Mouse (Mus musculus): ENCODE data around the gene Ankub1. TPM values are rescaled to one million over a fixed set of nuclear protein-coding genes. Genes with fewer than 3 reads are reported as not detected.

Ankub1 gene
- polyA plus RNA-seq, 1 experiment, result not detected

DNA sequence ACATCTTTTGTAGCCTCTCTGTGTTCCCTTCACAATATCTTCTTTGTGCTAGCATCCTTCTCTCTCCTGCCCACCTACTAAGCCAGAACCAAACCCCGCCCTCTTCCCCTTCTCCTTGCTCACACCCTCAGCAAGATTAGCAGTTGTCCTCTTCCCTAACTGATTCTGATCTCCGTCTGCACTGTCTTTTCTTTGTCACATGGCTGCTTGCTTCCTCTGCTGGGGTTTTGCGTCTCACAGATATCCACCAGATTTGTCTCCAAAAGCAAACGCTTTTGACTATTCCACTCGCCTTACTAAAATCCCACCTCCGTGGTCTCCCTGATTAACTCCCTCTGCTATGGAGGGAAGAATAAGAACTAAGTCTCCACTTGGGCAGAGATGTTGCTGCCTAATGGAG lies 34.0 kb downstream of the Ankub1 start:
- Histone ChIP-seq H3K4me3 (replicated peaks; ENCODE audit: control insufficient read depth, low read depth, low read length) (no peak overlapping the region), H3K4me1 (ENCODE audit: control insufficient read depth, insufficient read depth, low read length) (no peaks in the 10 kb centered on the region), H3K27ac (ENCODE audit: control insufficient read depth, insufficient read depth, low read depth, low read length, poor library complexity) (no peak overlapping the region)
- 55% methylated on average over 6 of the region's 6 CpGs for WGBS
- TF ChIP-seq CTCF (IDR thresholded peaks at IDR 0.05; ENCODE audit: control insufficient read depth, insufficient read depth, low read length), result no peak
- TF ChIP-seq POLR2A (IDR thresholded peaks at IDR 0.05; ENCODE audit: borderline replicate concordance, control insufficient read depth, low read depth, low read length), result no peak

DNA sequence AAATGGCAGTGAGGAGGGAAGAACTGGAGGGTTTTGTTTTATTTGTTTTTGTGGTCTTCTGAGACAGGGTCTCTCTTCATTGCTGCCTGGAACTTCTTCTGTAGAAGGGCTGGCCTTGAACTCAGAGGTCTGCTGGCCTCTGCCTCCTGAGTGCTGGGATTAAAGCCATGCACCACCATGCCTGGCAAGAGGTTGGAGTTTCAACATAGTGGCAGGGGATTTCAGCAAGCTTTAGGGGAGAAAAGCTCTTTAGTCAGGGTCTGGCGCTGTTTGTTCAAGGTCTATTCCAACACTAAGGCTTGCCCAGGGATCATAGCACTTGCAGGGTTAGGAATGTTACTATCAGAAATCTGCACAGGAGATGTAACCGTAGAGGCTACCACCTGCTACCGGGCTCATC lies 39.0 kb downstream of the Ankub1 start:
- TF ChIP-seq CTCF (IDR thresholded peaks at IDR 0.05; ENCODE audit: control insufficient read depth, insufficient read depth, low read length) (no peak), POLR2A (IDR thresholded peaks at IDR 0.05; ENCODE audit: borderline replicate concordance, control insufficient read depth, low read depth, low read length) (no peak)
- H3K4me3 ChIP-seq (replicated peaks; ENCODE audit: control insufficient read depth, low read depth, low read length), result no peak overlapping the region
- WGBS, result 75% methylated on average over 3 of the region's 3 CpGs
- H3K4me1 ChIP-seq (ENCODE audit: control insufficient read depth, insufficient read depth, low read length), result no peaks in the 10 kb centered on the region; the same call in 1 of the 2 replicates
- no peak overlapping the region for H3K27ac ChIP-seq (ENCODE audit: control insufficient read depth, insufficient read depth, low read depth, low read length, poor library complexity)

DNA sequence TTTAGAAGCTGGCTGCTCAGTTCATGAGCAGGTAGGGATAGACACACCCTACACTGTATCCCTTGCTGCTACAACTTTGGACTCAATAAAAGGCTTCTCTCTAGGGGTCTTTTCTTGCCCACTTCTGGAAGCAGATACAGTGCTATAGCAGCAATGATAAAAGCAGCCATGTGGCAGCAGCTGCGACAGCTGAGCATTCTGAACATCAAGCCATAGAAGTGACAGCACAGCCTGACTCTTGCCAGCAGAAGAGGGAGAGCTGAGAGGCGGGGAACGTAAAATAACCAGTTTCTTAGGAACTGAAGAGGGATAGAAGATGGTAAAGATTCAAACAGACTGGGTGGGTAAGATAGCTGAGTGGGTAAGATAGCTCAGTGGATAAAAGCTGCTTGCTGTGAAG lies 40.1 kb downstream of the Ankub1 start:
- WGBS, result 81% methylated on average over 3 of the region's 3 CpGs
- TF ChIP-seq POLR2A (IDR thresholded peaks at IDR 0.05; ENCODE audit: borderline replicate concordance, control insufficient read depth, low read depth, low read length), result no peak
- no peak for TF ChIP-seq CTCF (IDR thresholded peaks at IDR 0.05; ENCODE audit: control insufficient read depth, insufficient read depth, low read length)
- Histone ChIP-seq H3K4me3 (replicated peaks; ENCODE audit: control insufficient read depth, low read depth, low read length) (no peak overlapping the region), H3K4me1 (ENCODE audit: control insufficient read depth, insufficient read depth, low read length) (no peaks in the 10 kb centered on the region; the same call in 1 of the 2 replicates), H3K27ac (ENCODE audit: control insufficient read depth, insufficient read depth, low read depth, low read length, poor library complexity) (no peak overlapping the region)

DNA sequence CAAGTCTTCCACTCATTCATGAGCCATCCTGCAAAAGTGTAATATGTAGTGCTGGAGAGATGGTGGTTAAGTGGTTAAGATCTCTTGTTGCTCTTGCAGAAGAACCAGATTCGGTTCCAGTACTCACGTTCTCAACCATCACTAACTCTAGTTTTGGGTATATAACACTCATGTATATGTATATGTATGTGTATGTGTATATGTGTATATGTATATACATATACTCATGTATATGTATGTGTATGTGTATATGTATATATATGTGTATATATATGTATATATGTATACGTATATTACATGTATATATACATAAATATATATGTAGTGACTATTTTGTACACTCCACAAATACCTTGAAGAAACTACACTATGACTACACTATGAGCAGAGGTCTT lies 40.7 kb downstream of the Ankub1 start:
- 57% methylated on average over 3 of the region's 3 CpGs for whole genome bisulfite sequencing
- no peaks in the 10 kb centered on the region; the same call in 1 of the 2 replicates for H3K4me1 ChIP-seq (ENCODE audit: control insufficient read depth, insufficient read depth, low read length)

DNA sequence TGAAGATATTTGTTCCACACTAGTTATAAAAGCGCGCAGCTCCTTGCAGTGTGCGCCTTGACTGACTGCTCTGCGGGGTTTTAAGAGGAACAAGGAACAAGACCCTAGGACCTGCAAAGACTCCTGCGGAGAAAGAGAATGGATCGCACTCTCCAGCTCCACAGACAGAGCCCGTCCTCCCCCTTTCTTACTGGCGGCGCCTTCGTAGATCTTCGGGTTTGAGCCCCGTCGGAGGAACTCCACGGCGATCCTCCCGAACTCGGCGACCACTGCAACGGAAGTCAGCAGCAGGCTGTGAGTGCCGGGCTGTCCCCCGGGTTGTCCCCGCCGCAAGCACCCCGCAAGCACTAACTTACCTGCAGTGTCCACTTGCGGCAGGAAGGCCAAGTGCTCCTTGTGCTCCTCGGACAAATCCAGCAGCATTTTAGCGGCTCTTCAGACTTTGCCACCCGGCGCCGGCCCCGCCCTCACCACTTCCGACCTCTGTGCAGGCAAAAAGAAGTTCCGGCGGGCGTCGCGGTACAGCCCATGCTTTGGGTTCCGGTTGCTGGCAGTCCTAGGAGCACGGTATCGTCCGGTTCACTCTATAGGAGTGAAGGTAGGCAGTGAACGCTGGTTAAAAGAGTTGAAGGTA lies 41.3 kb downstream of the Ankub1 start, which contains the start of gene Commd2:
Commd2 (minus strand) TSS at position 485 of the 634 bp plus-strand sequence.
- Histone ChIP-seq H3K4me1 (ENCODE audit: control insufficient read depth, insufficient read depth, low read length) (no peaks in the 10 kb centered on the region; the same call in 1 of the 2 replicates), H3K4me3 (replicated peaks; ENCODE audit: control insufficient read depth, low read depth, low read length) (peak within 1 kb of the TSS; percentile 90), H3K27ac (ENCODE audit: control insufficient read depth, insufficient read depth, low read depth, low read length, poor library complexity) (peak within 1 kb of the TSS; percentile 65)
- WGBS, result under 1% methylated on average over 42 of the region's 42 CpGs
- TF ChIP-seq POLR2A (IDR thresholded peaks at IDR 0.05; ENCODE audit: borderline replicate concordance, control insufficient read depth, low read depth, low read length), result peak; percentile 56; the same call in 1 of the 2 replicates
- no peak for TF ChIP-seq CTCF (IDR thresholded peaks at IDR 0.05; ENCODE audit: control insufficient read depth, insufficient read depth, low read length)

More for the DNA sequence above, 40.7 kb downstream of the Ankub1 start:
- H3K27ac ChIP-seq (ENCODE audit: control insufficient read depth, insufficient read depth, low read depth, low read length, poor library complexity), result no peak overlapping the region; the same call in 1 of the 2 replicates
- H3K4me3 ChIP-seq (replicated peaks; ENCODE audit: control insufficient read depth, low read depth, low read length), result peak overlapping the region; percentile 90
- TF ChIP-seq CTCF (IDR thresholded peaks at IDR 0.05; ENCODE audit: control insufficient read depth, insufficient read depth, low read length) (no peak), POLR2A (IDR thresholded peaks at IDR 0.05; ENCODE audit: borderline replicate concordance, control insufficient read depth, low read depth, low read length) (no peak)

DNA sequence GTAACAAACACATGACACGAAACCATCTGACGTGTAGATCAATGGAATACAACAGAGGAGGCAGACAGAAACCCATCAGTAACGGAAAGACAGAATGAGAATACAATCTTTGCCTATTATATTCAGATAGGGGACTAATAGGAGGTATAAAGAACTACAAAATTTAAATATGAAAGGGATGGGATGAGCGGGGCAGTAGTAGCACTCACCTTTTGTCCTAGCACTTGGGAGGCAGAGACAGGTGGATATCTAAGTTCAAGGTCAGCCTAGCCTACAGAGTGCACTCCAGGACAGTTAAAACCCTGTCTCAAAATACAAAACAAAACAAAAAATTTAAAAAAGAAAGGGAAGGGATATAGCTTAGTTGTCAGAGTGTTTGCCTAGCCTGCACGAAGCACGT lies 49.4 kb downstream of the Ankub1 start:
- TF ChIP-seq CTCF (IDR thresholded peaks at IDR 0.05; ENCODE audit: control insufficient read depth, insufficient read depth, low read length) (no peak), POLR2A (IDR thresholded peaks at IDR 0.05; ENCODE audit: borderline replicate concordance, control insufficient read depth, low read depth, low read length) (no peak)
- no peaks in the 10 kb centered on the region for H3K4me1 ChIP-seq (ENCODE audit: control insufficient read depth, insufficient read depth, low read length)
- H3K4me3 ChIP-seq (replicated peaks; ENCODE audit: control insufficient read depth, low read depth, low read length), result no peak overlapping the region
- no peak overlapping the region for H3K27ac ChIP-seq (ENCODE audit: control insufficient read depth, insufficient read depth, low read depth, low read length, poor library complexity)
- 92% methylated on average over 6 of the region's 6 CpGs for WGBS

DNA sequence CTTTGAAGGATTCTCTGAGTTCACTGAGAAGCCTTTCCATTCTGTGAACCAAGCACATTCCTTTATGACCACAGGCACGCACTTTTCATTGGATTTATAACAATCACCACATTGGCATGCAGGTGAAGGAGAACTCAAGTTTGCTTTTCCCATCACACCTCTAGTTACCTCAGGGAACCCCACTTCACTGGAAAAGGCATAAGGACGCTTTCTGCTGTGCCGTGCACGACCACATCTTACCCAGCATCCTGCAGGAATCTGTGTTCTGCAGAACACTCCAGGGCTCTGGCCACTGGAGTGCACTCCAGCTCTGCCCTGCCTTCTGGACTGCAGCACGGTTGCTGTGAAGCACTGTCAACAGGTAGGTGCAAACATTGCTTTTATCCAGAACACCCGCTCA lies 55.0 kb downstream of the Ankub1 start:
- no peaks in the 10 kb centered on the region for H3K4me1 ChIP-seq (ENCODE audit: control insufficient read depth, insufficient read depth, low read length)
- H3K27ac ChIP-seq (ENCODE audit: control insufficient read depth, insufficient read depth, low read depth, low read length, poor library complexity), result no peak overlapping the region
- TF ChIP-seq CTCF (IDR thresholded peaks at IDR 0.05; ENCODE audit: control insufficient read depth, insufficient read depth, low read length) (no peak), POLR2A (IDR thresholded peaks at IDR 0.05; ENCODE audit: borderline replicate concordance, control insufficient read depth, low read depth, low read length) (no peak)
- WGBS, result 80% methylated on average over 6 of the region's 6 CpGs
- no peak overlapping the region for H3K4me3 ChIP-seq (replicated peaks; ENCODE audit: control insufficient read depth, low read depth, low read length)

DNA sequence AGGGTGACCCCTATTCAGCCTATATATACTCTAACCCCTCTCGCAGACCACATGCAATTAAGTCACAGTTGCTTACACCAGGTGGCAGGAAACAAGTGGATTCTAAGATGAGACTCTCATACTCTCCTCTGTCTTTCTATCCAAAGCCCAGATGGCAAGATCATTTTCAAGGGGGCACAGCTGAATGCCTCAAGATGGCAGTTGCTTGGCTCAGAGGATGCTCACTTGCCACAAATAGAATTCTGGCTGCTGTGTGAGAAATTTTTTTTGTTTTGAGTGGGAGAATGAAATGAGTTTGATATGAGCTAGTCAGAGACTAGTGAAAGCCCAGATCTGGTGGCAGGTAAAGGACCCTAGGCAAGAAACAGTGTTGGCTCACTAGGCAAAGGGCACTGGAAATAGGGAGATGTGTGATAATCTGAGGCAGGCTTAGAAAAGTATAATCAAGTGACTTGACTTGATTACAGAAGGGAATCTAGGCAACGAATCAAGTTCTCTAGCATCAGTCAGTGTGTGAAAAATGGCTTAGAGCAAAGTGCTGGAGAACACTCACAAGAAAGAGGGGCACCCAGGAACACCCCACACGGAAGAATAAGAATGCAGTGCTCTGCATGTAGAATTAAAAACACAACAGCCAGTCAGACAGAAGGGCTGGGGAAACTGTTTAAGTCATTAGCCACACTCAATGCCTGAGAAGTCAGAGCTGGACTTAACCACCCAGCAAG lies 57.7 kb downstream of the Ankub1 start:
- TF ChIP-seq CTCF (IDR thresholded peaks at IDR 0.05; ENCODE audit: control insufficient read depth, insufficient read depth, low read length) (no peak), POLR2A (IDR thresholded peaks at IDR 0.05; ENCODE audit: borderline replicate concordance, control insufficient read depth, low read depth, low read length) (no peak)
- Histone ChIP-seq H3K27ac (ENCODE audit: control insufficient read depth, insufficient read depth, low read depth, low read length, poor library complexity) (no peak overlapping the region), H3K4me3 (replicated peaks; ENCODE audit: control insufficient read depth, low read depth, low read length) (no peak overlapping the region), H3K4me1 (ENCODE audit: control insufficient read depth, insufficient read depth, low read length) (no peaks in the 10 kb centered on the region)
- whole genome bisulfite sequencing, result 79% methylated on average over 3 of the region's 3 CpGs
